Mouse (Mus musculus) CD4-positive, CD25-positive, alpha-beta regulatory T cell, adult 9 weeks (primary cell): ENCODE results near the gene Zfp128. TPM values are rescaled to one million over a fixed set of nuclear protein-coding genes. Genes with fewer than 3 reads are reported as not detected.

Experiments used
- polyA plus RNA-seq: library from polyadenylated mRNA; unstranded; fragments of 100-300 nt; shearing (Covaris generic); gene quantifications from one replicate; pipeline ENCODE4 v1.2.1, GENCODE M21; 2017

The Zfp128 gene
- 3.8 TPM for polyA plus RNA-seq

DNA sequence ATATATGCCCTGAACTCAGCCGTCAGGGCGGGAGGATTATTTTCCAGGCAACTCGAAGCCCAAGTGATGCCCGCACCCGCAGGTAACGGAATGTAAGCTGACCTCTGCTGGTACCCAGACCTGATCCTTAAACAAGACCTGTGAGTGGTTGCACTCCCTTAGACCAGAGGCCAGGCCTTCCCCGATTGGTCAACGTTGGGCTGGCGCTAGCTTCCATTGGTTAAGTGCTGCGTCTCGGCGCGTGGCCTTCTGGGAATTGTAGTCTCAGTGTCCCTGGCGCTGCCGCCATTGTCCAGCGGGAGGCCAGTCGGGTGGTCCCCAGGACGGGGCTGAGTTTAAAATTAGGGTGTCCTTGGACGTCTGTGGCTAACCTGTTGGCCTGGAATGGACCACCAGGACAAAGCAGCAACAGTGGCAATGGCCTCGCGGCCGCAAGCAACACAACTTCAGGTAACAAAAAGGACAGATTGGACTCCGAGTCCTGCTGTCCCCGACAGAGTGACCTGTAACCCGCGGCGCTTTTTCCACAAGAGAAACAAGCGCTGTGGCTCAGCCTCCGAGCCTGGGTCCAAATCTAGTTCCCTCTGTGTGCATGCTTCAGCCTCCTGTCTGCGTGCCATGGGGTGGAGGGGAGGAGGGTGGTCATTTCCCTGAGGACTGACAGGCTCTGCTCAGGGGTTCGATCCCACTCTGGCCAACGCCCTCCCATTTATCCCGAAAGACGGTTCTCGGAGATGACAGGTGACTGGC lies at the start of gene Zfp128:
TSS of gene Zfp128 (plus strand) at position 267 of the 750 bp plus-strand sequence.

DNA sequence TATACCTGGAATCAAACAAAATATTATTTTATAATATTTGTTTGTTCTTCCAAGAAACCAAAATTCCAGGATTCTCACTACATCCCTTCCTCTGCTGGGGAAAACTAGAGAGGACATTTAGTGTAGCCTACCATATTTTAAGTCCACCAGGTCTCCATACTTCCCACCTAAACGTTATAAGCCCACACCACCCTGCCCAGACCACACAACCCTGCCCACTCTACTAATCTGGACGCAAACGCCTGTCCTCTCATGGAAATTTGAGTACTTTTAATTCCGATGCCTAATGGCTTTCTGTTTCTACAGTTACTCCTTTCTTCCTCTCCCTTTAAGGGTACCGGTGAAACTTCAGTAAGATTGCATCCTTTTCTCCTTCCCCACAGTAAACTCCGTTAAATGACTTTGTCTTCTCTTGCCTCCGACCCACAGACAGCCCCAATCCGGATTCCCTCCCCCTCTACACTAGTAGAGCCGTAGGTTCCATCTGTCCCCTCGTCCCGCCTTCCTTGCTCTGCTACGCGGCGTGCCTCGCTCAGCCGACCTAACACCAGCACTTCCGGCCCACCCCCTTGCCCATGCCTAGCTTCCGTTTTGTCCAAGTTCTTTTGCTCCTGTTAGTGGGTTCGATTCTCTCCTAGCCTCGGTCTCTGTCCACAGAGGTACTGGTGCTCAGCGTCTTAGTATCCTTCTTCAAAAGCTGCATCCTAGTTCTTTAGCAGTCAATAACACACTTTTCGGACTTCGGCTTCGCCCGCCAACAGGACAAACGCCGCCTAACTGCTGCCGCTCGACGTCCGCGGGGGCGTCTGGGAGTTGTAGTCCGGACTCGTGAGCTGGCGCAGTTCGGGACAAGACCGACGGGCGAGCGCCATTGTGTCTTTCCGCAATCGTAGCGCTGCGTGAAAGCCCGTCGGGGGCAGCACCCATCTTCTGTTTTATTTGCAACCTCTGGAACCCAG lies 46.5 kb upstream of the Zfp128 start, which contains the start of gene Zfp110:
TSS of gene Zfp110 (plus strand) at position 600 of the 959 bp plus-strand sequence.

DNA sequence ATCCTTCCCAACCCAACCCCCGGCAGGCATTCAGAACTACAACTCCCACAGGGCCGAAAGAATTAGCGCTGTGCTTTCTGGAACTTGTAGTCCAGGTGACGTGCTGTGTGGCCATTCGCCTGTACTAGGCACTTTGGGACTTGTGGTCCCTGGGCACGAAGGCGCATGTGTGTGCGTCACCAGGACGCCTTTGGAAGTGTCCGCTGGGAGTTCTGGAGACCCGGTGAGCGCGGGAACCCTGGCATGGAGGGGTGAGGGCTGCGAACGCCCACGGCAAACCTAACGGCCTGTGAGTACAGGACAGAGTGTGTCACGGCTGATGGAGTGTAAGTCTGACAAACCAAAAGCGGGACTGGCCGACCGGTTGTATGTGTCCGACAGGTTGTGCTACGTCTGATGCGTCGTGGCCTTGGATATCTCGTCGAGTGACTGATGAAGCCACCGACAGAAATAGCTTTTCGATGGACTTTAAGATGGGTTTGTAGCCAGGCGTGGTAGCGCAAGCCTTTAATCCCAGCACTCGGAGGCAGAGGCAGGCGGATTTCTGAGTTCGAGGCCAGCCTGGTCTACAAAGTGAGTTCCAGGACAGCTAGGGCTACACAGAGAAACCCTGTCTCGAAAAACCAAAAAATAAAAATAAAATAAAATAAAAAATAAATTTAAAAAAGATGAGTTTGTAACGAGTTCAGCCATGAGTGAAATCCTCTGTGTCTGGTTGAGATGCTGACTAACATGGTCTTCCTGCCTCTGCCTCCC lies 16.9 kb downstream of the Zfp128 start, which contains the start of gene Zscan22:
TSS of gene Zscan22 (plus strand) at position 161 of the 756 bp plus-strand sequence.

DNA sequence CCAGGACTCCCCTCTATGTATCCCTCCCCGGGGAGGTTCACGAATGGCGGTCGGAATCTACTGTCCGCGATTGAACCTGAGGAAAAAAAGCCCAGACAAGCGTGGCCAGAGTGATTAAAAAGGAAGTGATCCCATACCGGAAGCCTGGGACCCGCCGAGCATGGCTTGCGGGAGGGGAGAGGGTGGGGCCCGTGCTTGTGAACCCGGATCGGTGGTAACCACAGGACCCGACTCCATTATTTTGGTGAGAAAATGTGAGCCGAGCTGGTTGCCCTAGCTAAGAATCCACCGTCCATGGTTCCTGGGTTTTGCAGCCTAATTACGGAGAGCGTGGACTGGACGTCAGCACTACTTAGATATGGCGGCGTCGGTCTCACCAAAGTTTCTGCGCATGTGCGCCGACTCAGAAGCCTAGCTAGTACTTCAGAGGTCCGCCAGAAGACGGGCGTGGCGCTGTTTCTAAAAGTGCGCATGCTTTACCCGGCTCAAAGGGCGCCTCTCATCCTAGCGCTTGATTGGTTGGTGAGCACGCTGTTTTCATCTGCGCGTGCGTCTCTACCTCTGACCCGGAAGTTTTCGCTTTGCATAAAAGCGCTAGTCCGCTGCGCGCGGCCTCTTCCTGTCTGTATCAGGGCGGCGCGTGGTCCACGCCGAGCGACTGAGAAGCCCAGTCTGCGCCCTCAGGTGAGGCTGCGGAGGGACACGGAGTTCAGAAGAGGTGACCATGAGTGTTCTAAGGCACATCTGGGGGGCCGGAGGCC lies 40.9 kb downstream of the Zfp128 start, which contains the start of gene Rps5:
TSS of gene Rps5 (plus strand) at position 586 of the 761 bp plus-strand sequence.

DNA sequence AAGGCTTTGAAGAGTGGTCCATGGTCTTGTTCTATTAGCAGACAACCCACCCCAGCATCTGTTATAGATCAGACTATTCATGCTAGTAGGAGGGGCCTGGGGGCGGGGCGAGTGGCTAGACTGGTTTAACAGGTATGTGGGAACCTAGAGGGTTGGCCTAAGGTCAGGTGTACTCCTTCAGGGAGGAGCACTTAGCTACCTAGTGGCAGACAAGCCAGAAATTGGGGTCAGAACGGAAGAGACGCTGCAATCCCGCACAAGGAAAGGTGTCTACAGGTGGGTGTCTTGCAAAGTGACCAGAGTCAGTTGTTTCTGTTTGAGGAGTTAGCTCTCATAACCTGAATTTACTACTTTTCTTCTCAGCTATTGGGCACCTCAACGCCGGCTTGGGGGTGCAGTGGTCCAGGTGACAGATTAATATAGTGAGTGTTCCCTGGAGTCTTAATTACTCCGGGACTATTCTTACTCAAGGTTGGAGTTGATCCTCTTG lies 46.3 kb downstream of the Zfp128 start, which contains the start of gene Rnf225:
TSS of gene Rnf225 (plus strand) at position 226 of the 490 bp plus-strand sequence.

Other genes starting within 250 kb of the Zfp128 start
- not detected for gene Vmn2r54, start 240.9 kb upstream of the Zfp128 start, polyA plus RNA-seq
- not detected for gene Vmn2r55, start 196.2 kb upstream of the Zfp128 start, polyA plus RNA-seq
- not detected for gene Vmn2r56, start 146.2 kb upstream of the Zfp128 start, polyA plus RNA-seq
- 1.7 TPM for gene Zscan18, start 77.5 kb upstream of the Zfp128 start, polyA plus RNA-seq
- gene Zfp329, start 62.3 kb upstream of the Zfp128 start, polyA plus RNA-seq: 21.4 TPM
- 95.0 TPM for gene Zfp110, start 46.4 kb upstream of the Zfp128 start, polyA plus RNA-seq
- 14.7 TPM for gene Zscan22, start 16.6 kb downstream of the Zfp128 start, polyA plus RNA-seq
- 1,332 TPM for gene Rps5, start 41.1 kb downstream of the Zfp128 start, polyA plus RNA-seq
- gene Rnf225, start 46.2 kb downstream of the Zfp128 start, polyA plus RNA-seq: not detected
- gene Zfp324, start 84.7 kb downstream of the Zfp128 start, polyA plus RNA-seq: 6.6 TPM
- 10.2 TPM for gene Zfp446, start 96.7 kb downstream of the Zfp128 start, polyA plus RNA-seq
- 0.16 TPM for gene Slc27a5, start 117.0 kb downstream of the Zfp128 start, polyA plus RNA-seq
- gene Trim28, start 117.9 kb downstream of the Zfp128 start, polyA plus RNA-seq: 38.1 TPM
- 3.6 TPM for gene Zbtb45, start 128.9 kb downstream of the Zfp128 start, polyA plus RNA-seq
- gene Chmp2a, start 153.6 kb downstream of the Zfp128 start, polyA plus RNA-seq: 310 TPM
- gene Ube2m, start 157.1 kb downstream of the Zfp128 start, polyA plus RNA-seq: 7.8 TPM
- 0.45 TPM for gene Mzf1, start 173.6 kb downstream of the Zfp128 start, polyA plus RNA-seq
- not detected for gene Vmn1r85, start 214.0 kb downstream of the Zfp128 start, polyA plus RNA-seq
- 0.04 TPM for gene Vmn1r86, start 238.7 kb downstream of the Zfp128 start, polyA plus RNA-seq